Mouse (Mus musculus): ENCODE results near the gene Dnah6. TPM values are rescaled to one million over a fixed set of nuclear protein-coding genes. Genes with fewer than 3 reads are reported as not detected.
A peak's percentile ranks its signal among the peaks of the same experiment; 100 is the strongest.

Gene Dnah6
- polyA plus RNA-seq, 1 experiment from 2014 or later, result 0.95 TPM

DNA sequence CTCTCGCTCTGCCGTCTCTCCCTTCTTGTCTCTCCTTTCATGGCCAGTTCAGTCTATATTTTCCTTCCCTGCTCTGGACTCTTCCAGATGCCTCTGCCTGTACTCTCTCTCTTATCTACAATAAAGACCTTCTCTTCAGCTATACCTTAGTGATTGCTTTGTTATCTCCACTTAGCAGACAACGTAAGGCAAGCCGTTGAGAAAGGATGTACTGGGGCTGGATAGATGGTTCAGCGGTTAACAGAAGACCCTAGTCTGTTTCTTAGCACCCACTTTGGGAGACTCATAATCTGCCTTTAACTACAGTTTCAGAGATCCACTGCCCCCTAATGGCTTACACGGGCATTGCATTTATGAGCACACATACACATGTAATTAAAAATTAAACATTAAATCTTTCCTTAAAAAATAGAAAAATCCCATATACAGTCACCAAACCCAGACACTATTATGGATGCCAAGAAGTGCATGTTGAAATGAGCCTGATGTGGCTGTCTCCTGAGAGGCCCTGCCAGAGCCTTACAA, 11.8 kb upstream of the Dnah6 start:
- H3K27me3 ChIP-seq (replicated peaks; ENCODE audit: insufficient read depth, low read length), result no peaks in the 10 kb centered on the region
- H3K4me3 ChIP-seq (ENCODE audit: low read depth, low read length), result no peak overlapping the region
- H3K9ac ChIP-seq (replicated peaks; ENCODE audit: low read depth), result no peak overlapping the region
- TF ChIP-seq EP300 (IDR thresholded peaks at IDR 0.05) (no peak), CTCF (IDR thresholded peaks at IDR 0.05) (peak; percentile 50)
- 90% methylated on average over 6 of the region's 6 CpGs for WGBS
- no peak overlapping the region for H3K4me2 ChIP-seq (replicated peaks; ENCODE audit: low read depth, low read length)
- DNase-seq (ENCODE audit: low spot score), result no peak
- H3K9me3 ChIP-seq (ENCODE audit: low read length), result no peaks in the 10 kb centered on the region
- H3K4me1 ChIP-seq (ENCODE audit: insufficient read depth, low read depth, low read length), result no peaks in the 10 kb centered on the region
- H3K27ac ChIP-seq (ENCODE audit: low read length), result no peak overlapping the region
- no peak for ATAC-seq
- no peaks in the 10 kb centered on the region for H3K36me3 ChIP-seq (ENCODE audit: insufficient read depth, low read length)

DNA sequence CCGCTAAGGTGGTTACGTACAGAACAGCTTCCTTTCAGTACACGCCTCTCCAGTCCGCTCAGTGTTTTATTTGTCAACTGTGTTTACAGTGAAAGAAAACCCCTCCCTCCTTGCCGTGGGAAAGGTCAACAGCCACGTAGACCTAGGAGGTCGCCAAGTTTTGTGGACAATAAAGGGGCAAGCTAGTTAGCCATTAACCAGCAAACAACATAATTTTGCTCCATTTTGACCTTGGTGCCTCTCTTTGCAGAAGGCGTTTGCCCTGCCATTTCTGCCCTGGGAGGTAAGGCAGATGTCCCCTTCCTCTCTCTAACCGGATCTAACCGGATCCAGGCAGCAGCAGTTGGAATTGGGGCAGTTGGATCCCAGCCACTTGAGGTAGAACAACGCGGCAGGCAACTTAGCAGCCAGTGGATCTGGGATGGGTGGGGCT, 10.7 kb upstream of the Dnah6 start:
- Histone ChIP-seq H3K4me3 (ENCODE audit: low read depth, low read length) (no peak overlapping the region), H3K36me3 (ENCODE audit: insufficient read depth, low read length) (no peaks in the 10 kb centered on the region), H3K27me3 (replicated peaks; ENCODE audit: insufficient read depth, low read length) (no peaks in the 10 kb centered on the region), H3K4me1 (ENCODE audit: insufficient read depth, low read depth, low read length) (no peaks in the 10 kb centered on the region), H3K9ac (replicated peaks; ENCODE audit: low read depth) (no peak overlapping the region), H3K27ac (ENCODE audit: low read length) (no peak overlapping the region), H3K9me3 (ENCODE audit: low read length) (no peaks in the 10 kb centered on the region), H3K4me2 (replicated peaks; ENCODE audit: low read depth, low read length) (no peak overlapping the region)
- WGBS, result 55% methylated on average over 12 of the region's 12 CpGs
- no peak for ATAC-seq
- no peak for TF ChIP-seq CTCF (IDR thresholded peaks at IDR 0.05)
- TF ChIP-seq EP300 (IDR thresholded peaks at IDR 0.05), result no peak
- DNase-seq (ENCODE audit: low spot score), result no peak

DNA sequence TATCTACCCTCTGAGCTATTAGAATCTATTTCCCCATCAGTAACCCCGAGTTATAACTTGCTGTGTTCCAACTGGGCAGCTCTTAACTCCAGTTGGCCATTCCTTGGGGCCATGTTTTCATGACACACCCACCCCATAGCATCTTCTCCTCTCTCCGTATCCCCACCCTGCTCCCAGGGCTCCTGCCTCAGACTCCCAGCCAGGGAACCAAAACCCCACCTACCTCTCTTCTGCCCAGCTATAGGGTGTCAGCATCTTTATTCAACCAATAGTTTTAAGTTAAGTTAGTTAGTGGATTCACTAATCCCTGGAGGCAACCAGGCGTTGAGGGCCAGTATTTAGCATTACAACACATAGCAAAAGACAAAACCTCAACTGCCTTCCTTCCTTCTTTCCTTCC, 7.4 kb upstream of the Dnah6 start:
- Histone ChIP-seq H3K4me1 (ENCODE audit: insufficient read depth, low read depth, low read length) (no peaks in the 10 kb centered on the region), H3K4me3 (ENCODE audit: low read depth, low read length) (no peak overlapping the region), H3K4me2 (replicated peaks; ENCODE audit: low read depth, low read length) (no peak overlapping the region), H3K9ac (replicated peaks; ENCODE audit: low read depth) (no peak overlapping the region), H3K9me3 (ENCODE audit: low read length) (no peaks in the 10 kb centered on the region), H3K36me3 (ENCODE audit: insufficient read depth, low read length) (no peaks in the 10 kb centered on the region), H3K27me3 (replicated peaks; ENCODE audit: insufficient read depth, low read length) (no peaks in the 10 kb centered on the region), H3K27ac (ENCODE audit: low read length) (no peak overlapping the region)
- 56% methylated on average over 3 of the region's 3 CpGs for WGBS
- TF ChIP-seq EP300 (IDR thresholded peaks at IDR 0.05) (no peak), CTCF (IDR thresholded peaks at IDR 0.05) (no peak)
- DNase-seq (ENCODE audit: low spot score) (no peak), ATAC-seq (peak; percentile 11; the same call in 1 of the 2 replicates)

DNA sequence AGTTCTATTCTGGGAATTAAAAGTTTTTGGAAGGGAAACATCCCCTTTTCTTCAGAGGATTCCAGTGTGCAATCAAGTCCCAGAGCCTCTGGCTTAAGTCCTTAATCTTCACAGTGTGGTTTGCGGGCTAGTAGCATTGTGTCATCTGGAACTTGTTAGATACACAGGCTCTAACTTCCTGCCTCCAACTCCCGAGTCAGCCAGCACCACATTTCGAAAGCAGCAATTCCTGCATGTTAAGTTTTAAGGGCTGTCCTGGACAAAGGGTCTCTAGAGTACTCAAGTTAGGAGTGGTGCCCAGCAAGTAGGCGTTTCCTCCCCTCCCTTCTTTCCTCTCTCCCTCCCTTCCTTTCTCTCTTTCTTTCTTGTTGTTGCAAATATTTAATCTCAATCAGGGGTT, 7.0 kb upstream of the Dnah6 start:
- no peaks in the 10 kb centered on the region for H3K4me1 ChIP-seq (ENCODE audit: insufficient read depth, low read depth, low read length)
- no peak overlapping the region for H3K4me3 ChIP-seq (ENCODE audit: low read depth, low read length)
- ATAC-seq (peak; percentile 79), DNase-seq (ENCODE audit: low spot score) (peak; percentile 84)
- H3K9me3 ChIP-seq (ENCODE audit: low read length), result no peaks in the 10 kb centered on the region
- H3K27ac ChIP-seq (ENCODE audit: low read length), result no peak overlapping the region
- H3K36me3 ChIP-seq (ENCODE audit: insufficient read depth, low read length), result no peaks in the 10 kb centered on the region
- no peak overlapping the region for H3K4me2 ChIP-seq (replicated peaks; ENCODE audit: low read depth, low read length)
- H3K27me3 ChIP-seq (replicated peaks; ENCODE audit: insufficient read depth, low read length), result no peaks in the 10 kb centered on the region
- TF ChIP-seq EP300 (IDR thresholded peaks at IDR 0.05) (no peak), CTCF (IDR thresholded peaks at IDR 0.05) (no peak)
- WGBS, result 11% methylated on average over 4 of the region's 4 CpGs
- no peak overlapping the region for H3K9ac ChIP-seq (replicated peaks; ENCODE audit: low read depth)

DNA sequence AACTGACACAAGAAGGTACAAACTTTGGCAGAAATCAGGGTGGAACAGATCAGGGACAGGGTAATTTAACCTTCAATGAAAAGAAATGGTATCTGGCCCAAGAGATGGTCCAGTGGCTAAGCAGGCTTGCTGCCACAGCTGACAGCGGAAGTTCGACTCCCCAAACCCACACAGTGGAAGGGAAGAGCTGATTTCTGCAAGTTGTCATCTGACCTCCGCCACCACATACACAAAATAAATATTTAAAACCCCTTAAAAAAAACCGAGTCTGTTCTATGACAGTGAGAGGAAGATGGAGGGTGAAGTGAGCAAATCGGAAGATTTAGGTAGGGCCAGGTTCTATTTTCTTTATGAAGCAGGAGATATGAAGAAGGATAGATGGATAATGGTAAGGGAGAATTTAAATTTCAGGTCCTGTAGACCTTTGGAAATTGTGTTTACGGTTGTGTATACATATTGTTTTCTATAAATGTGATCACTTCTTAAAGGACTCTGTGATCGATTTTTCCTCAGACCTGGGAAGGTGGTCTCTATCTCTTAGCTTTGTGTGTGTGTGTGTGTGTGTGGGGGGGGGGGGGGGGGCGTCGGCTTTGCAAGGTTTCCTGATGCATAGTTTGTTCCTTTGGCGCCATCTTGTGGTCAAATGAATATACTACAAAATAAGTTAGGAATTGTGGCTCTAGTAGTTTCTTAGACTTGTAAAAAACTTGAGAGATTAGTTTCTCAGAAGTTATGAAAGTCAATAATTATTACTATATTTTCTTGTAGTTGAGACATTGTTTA, 6.1 kb upstream of the Dnah6 start:
- H3K4me3 ChIP-seq (ENCODE audit: low read depth, low read length), result no peak overlapping the region
- TF ChIP-seq EP300 (IDR thresholded peaks at IDR 0.05), result no peak
- TF ChIP-seq CTCF (IDR thresholded peaks at IDR 0.05), result peak; percentile 62
- H3K36me3 ChIP-seq (ENCODE audit: insufficient read depth, low read length), result no peaks in the 10 kb centered on the region
- H3K27ac ChIP-seq (ENCODE audit: low read length), result no peak overlapping the region
- H3K9ac ChIP-seq (replicated peaks; ENCODE audit: low read depth), result no peak overlapping the region
- DNase-seq (ENCODE audit: low spot score) (peak; percentile 81), ATAC-seq (no peak)
- H3K4me1 ChIP-seq (ENCODE audit: insufficient read depth, low read depth, low read length), result no peaks in the 10 kb centered on the region
- H3K4me2 ChIP-seq (replicated peaks; ENCODE audit: low read depth, low read length), result no peak overlapping the region
- H3K9me3 ChIP-seq (ENCODE audit: low read length), result no peaks in the 10 kb centered on the region
- no peaks in the 10 kb centered on the region for H3K27me3 ChIP-seq (replicated peaks; ENCODE audit: insufficient read depth, low read length)
- WGBS, result 31% methylated on average over 10 of the region's 10 CpGs

DNA sequence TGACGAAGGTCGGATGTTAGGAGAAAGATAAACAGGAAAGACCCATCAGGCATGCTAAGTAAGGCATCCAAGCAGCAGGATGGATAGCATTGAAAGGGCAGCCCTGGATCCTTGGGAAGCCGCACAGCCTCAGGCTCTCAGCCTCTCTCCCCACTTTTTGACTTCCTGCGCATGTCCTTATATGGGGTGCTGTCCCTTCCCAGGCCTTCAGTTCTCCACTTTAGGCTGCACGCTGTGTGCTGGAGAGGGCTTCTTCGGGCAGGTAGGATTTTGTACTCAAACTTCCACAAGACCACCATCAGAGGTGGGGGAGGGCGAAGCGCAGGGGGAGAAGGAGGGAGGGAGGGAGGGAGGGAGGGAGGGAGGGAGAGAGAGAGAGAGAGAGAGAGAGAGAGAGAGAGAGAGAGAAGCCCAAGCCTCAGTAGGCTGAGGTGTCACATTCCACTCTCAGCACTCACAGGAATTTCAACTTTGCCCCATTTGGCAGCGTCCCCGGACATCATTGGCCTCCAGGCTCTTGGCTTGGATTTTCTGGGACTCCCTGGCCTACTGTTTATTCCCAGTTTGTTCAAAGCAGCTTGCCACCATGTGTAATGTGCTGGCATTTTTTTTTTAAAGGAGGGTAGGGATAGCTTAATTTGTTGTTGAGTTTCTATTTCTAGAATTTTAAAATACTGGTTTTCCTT, 1.5 kb upstream of the Dnah6 start:
- H3K36me3 ChIP-seq (ENCODE audit: insufficient read depth, low read length), result no peaks in the 10 kb centered on the region
- ATAC-seq (peak; percentile 79), DNase-seq (ENCODE audit: low spot score) (peak; percentile 92)
- no peak overlapping the region for H3K9ac ChIP-seq (replicated peaks; ENCODE audit: low read depth)
- peak overlapping the region; percentile 35 for H3K4me2 ChIP-seq (replicated peaks; ENCODE audit: low read depth, low read length)
- no peaks in the 10 kb centered on the region; the same call in 1 of the 2 replicates for H3K4me1 ChIP-seq (ENCODE audit: insufficient read depth, low read depth, low read length)
- no peaks in the 10 kb centered on the region for H3K9me3 ChIP-seq (ENCODE audit: low read length)
- TF ChIP-seq CTCF (IDR thresholded peaks at IDR 0.05), result no peak
- TF ChIP-seq EP300 (IDR thresholded peaks at IDR 0.05), result peak; percentile 52
- H3K4me3 ChIP-seq (ENCODE audit: low read depth, low read length), result no peak overlapping the region
- H3K27ac ChIP-seq (ENCODE audit: low read length), result peak overlapping the region; percentile 78
- 1% methylated on average over 8 of the region's 10 CpGs for WGBS
- no peaks in the 10 kb centered on the region for H3K27me3 ChIP-seq (replicated peaks; ENCODE audit: insufficient read depth, low read length)

Data from lung, postnatal 0 days (tissue).